29 mouse cellular contexts compared by ENCODE assay signal in the genomic region with DNA sequence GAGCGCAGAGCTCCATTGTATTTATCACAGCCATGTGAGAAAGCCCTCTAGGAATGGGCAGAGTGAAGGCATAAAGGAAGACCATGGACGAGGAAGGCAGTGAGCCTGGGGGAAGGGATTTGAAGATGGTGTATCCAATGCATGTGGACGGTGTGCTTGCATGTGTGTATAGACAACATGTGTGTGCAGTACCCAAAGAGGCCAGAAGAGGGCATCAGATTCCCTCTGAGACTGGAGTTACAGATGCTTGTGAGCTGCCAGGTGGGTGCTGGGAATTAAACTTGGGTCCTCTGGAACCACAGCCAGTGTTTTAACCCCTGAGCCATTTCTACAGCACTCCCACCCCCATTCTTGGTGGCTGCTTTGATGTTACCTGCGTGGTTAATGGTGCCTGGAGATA.
DNase-seq lines count a peak whose midpoint lies in the region; ATAC-seq and TF ChIP-seq lines count a peak whose summit lies in the region.
"Had no signal": no experiment of that assay in that cellular context is flagged by ENCODE, and none has a peak within 500 bp of the region (broad histone marks: within the 10 kb centered on the region; RNA-seq: fewer than 3 reads in every experiment).

No protein-coding gene starts in this region.

- ATAC-seq in forebrain, postnatal 0 days = no peak
- no peak for ATAC-seq in forebrain, embryonic 13.5 days
- no peak for ATAC-seq in liver, embryonic 14.5 days (ENCODE audit: insufficient read depth)
- ATAC-seq: forebrain, embryonic 16.5 days; liver, embryonic 12.5 days; midbrain, embryonic 13.5 days had no signal

- peak; percentile 14; the same call in 1 of the 2 replicates for TF ChIP-seq CTCF in forebrain, postnatal 0 days (IDR thresholded peaks at IDR 0.05; ENCODE audit: low read depth)
- TF ChIP-seq CTCF in liver, embryonic 14.5 days (IDR thresholded peaks at IDR 0.05; ENCODE audit: low read depth) = peak; percentile 24; the same call in 1 of the 2 replicates
- TF ChIP-seq CTCF in testis, adult 2 months (IDR thresholded peaks at IDR 0.05; ENCODE audit: control insufficient read depth, insufficient read depth, insufficient replicate concordance, low read depth, low read length) = peak; percentile 54; the same call in 1 of the 2 replicates

- no peak overlapping the region for H3K27ac ChIP-seq in forebrain, postnatal 0 days (ENCODE audit: low read depth, low read length)
- H3K27ac ChIP-seq in forebrain, embryonic 13.5 days = no peak overlapping the region
- H3K27ac ChIP-seq in liver, embryonic 14.5 days = no peak overlapping the region
- no peak overlapping the region for H3K27ac ChIP-seq in testis, adult 2 months (ENCODE audit: control insufficient read depth, insufficient read depth, low read depth, low read length)
- H3K27ac ChIP-seq: embryonic facial prominence, embryonic 13.5 days; forebrain, embryonic 10.5 days; heart, embryonic 13.5 days; hindbrain, embryonic 15.5 days; limb, embryonic 13.5 days; liver, embryonic 12.5 days; midbrain, embryonic 13.5 days; neural tube, embryonic 12.5 days; stomach, postnatal 0 days had no signal

- no peak overlapping the region for H3K9ac ChIP-seq in forebrain, postnatal 0 days
- no peak overlapping the region for H3K9ac ChIP-seq in forebrain, embryonic 13.5 days
- no peak overlapping the region for H3K9ac ChIP-seq in liver, embryonic 14.5 days (replicated peaks)
- H3K9ac ChIP-seq: embryonic facial prominence, embryonic 13.5 days; heart, embryonic 13.5 days; hindbrain, embryonic 15.5 days; limb, embryonic 13.5 days; liver, embryonic 12.5 days; midbrain, embryonic 13.5 days; neural tube, embryonic 12.5 days had no signal

- DNase-seq in forebrain, postnatal 0 days = no peak
- no peak for DNase-seq in liver, embryonic 14.5 days (ENCODE audit: low read depth in 3 of 3, low spot score in 3 of 3)
- no peak for DNase-seq in liver
- no peak for DNase-seq in testis, postnatal 14 days (ENCODE audit: low spot score)
- no peak for DNase-seq in kidney, adult 8-10 months
- DNase-seq: adrenal gland, adult 8-10 months; cerebellum, adult 8-10 months; cerebellum, postnatal 36 days; gastrocnemius, postnatal 10 days; heart, postnatal 10 days; kidney, adult 9 months; kidney, postnatal 10 days; lung, adult 18-20 months; lung, postnatal 10 days; right cerebral cortex, adult 18-20 months; spleen, adult 18-20 months; thymus, postnatal 4 days had no signal

- H3K4me1 ChIP-seq in forebrain, postnatal 0 days (ENCODE audit: insufficient read depth) = no peaks in the 10 kb centered on the region
- H3K4me1 ChIP-seq in forebrain, embryonic 13.5 days = 0 out of 2 replicates have a peak, but pooled peaks cover 5% of the 10 kb centered on the region
- no peaks in the 10 kb centered on the region for H3K4me1 ChIP-seq in liver, embryonic 14.5 days (replicated peaks; ENCODE audit: control insufficient read depth in 2 of 2, insufficient read depth in 2 of 2, low read length in 1 of 2)
- H3K4me1 ChIP-seq in testis, adult 2 months (ENCODE audit: control insufficient read depth, insufficient read depth, low read length) = no peaks in the 10 kb centered on the region
- H3K4me1 ChIP-seq: heart, embryonic 13.5 days; limb, embryonic 13.5 days; liver, embryonic 12.5 days; neural tube, embryonic 12.5 days had no signal

- 87% methylated on average over 4 of the region's 4 CpGs for WGBS in forebrain, postnatal 0 days
- WGBS in forebrain, embryonic 13.5 days = 91% methylated on average over 4 of the region's 4 CpGs
- 61% methylated on average over 4 of the region's 4 CpGs for WGBS in liver, embryonic 14.5 days (ENCODE audit: insufficient replicate concordance)

- no peaks in the 10 kb centered on the region for H3K9me3 ChIP-seq in forebrain, postnatal 0 days (ENCODE audit: low read length)
- H3K9me3 ChIP-seq in forebrain, embryonic 13.5 days (replicated peaks) = peaks cover 7% of the 10 kb centered on the region
- H3K9me3 ChIP-seq in liver, embryonic 14.5 days (ENCODE audit: control insufficient read depth, low read length) = peaks cover 3% of the 10 kb centered on the region; the same call in 1 of the 2 replicates
- H3K9me3 ChIP-seq: hindbrain, embryonic 15.5 days; midbrain, embryonic 13.5 days had no signal

- no peak for TF ChIP-seq POLR2A in testis, adult 2 months (IDR thresholded peaks at IDR 0.05; ENCODE audit: control insufficient read depth, low read depth, low read length)

- no peak overlapping the region for H3K4me2 ChIP-seq in forebrain, postnatal 0 days (ENCODE audit: low read depth)
- H3K4me2 ChIP-seq in forebrain, embryonic 13.5 days = no peak overlapping the region
- no peak overlapping the region for H3K4me2 ChIP-seq in liver, embryonic 14.5 days (ENCODE audit: low read depth)
- H3K4me2 ChIP-seq: embryonic facial prominence, embryonic 13.5 days; heart, embryonic 13.5 days; hindbrain, embryonic 15.5 days; limb, embryonic 13.5 days; liver, embryonic 12.5 days; midbrain, embryonic 13.5 days; neural tube, embryonic 12.5 days had no signal

- H3K27me3 ChIP-seq in forebrain, postnatal 0 days (ENCODE audit: insufficient read depth, low read length) = no peaks in the 10 kb centered on the region
- no peaks in the 10 kb centered on the region for H3K27me3 ChIP-seq in forebrain, embryonic 13.5 days
- no peaks in the 10 kb centered on the region for H3K27me3 ChIP-seq in liver, embryonic 14.5 days (ENCODE audit: control insufficient read depth, insufficient read depth, low read length)
- no peaks in the 10 kb centered on the region for H3K27me3 ChIP-seq in testis, adult 2 months (ENCODE audit: control insufficient read depth, insufficient read depth, low read length)
- H3K27me3 ChIP-seq: embryonic facial prominence, embryonic 13.5 days; hindbrain, embryonic 15.5 days; limb, embryonic 13.5 days; liver, embryonic 12.5 days; midbrain, embryonic 13.5 days; neural tube, embryonic 12.5 days had no signal

- TF ChIP-seq EP300 in liver, embryonic 14.5 days (IDR thresholded peaks at IDR 0.05; ENCODE audit: low read depth) = no peak

- H3K4me3 ChIP-seq in forebrain, postnatal 0 days (ENCODE audit: low read depth, low read length) = no peak overlapping the region
- no peak overlapping the region for H3K4me3 ChIP-seq in forebrain, embryonic 13.5 days
- H3K4me3 ChIP-seq in liver, embryonic 14.5 days (ENCODE audit: insufficient read depth in 1 of 2, low read depth in 2 of 2, low read length in 2 of 2) = no peak overlapping the region
- no peak overlapping the region for H3K4me3 ChIP-seq in testis, adult 2 months (ENCODE audit: control insufficient read depth, low read depth, low read length)
- H3K4me3 ChIP-seq: embryonic facial prominence, embryonic 13.5 days; forebrain, embryonic 10.5 days; heart, embryonic 13.5 days; hindbrain, embryonic 15.5 days; limb, embryonic 13.5 days; liver, embryonic 12.5 days; midbrain, embryonic 13.5 days; neural tube, embryonic 12.5 days had no signal

- H3K36me3 ChIP-seq in forebrain, postnatal 0 days (ENCODE audit: insufficient read depth) = no peaks in the 10 kb centered on the region
- no peaks in the 10 kb centered on the region for H3K36me3 ChIP-seq in forebrain, embryonic 13.5 days (ENCODE audit: poor library complexity, severe bottlenecking)
- H3K36me3 ChIP-seq in liver, embryonic 14.5 days (replicated peaks; ENCODE audit: control insufficient read depth, insufficient read depth, low read depth) = no peaks in the 10 kb centered on the region
- no peaks in the 10 kb centered on the region for H3K36me3 ChIP-seq in testis, adult 2 months (ENCODE audit: control insufficient read depth, insufficient read depth, low read length)
- H3K36me3 ChIP-seq: embryonic facial prominence, embryonic 13.5 days; forebrain, embryonic 10.5 days; heart, embryonic 13.5 days; hindbrain, embryonic 15.5 days; limb, embryonic 13.5 days; liver, embryonic 12.5 days; midbrain, embryonic 13.5 days; neural tube, embryonic 12.5 days had no signal
